Mouse (Mus musculus): ENCODE data around the gene Aprt. TPM values are rescaled to one million over a fixed set of nuclear protein-coding genes. Genes with fewer than 3 reads are reported as not detected.

The Aprt gene
- total RNA-seq (2015) (258 and 268 TPM in 2 replicates), total RNA-seq (2017) (117 and 152 TPM in 2 replicates)

DNA sequence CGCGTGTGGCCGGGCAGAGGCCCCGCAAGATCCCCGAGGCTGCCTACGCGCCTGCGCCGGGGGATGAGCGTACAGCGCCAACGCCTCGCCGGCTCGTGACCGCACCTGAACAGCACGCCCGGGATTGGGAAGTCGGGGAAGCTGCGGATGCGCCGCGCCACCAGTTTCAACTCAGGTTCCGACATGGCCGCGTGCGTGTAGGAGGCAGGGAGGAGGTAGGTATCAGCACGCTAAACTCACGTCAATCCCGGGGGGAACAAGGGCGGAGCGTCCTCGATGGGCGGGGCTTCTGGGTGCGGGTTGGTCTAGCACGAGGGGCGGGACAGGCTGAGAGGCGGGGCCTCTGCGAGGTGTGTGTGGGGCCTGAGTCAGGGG lies at the start of gene Aprt:
Gene Aprt (minus strand): TSS at position 262 of the 375 bp plus-strand sequence.
- peak; percentile 96 for ATAC-seq (replicated peaks; ENCODE audit: poor library complexity)

DNA sequence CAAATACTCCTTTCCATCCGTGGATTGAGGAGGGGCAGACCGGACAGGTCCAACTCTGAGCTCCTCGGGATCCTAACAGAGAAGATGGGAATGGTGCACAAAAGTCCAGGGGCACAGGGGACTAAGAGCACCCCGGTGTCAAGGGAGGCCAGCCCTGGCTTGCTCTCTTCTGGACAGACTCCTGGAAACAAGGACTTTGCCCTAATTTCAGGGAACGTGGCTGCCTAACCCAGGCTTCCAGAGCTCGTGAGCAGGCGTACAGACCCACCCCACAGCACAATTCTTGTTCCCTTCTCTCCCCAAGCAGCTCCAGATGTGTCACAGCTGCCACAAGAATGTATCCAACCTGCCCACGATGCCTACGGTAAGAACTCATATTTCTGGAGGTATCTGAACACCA lies 49.1 kb upstream of the Aprt start:
- ATAC-seq (replicated peaks; ENCODE audit: poor library complexity), result no peak

DNA sequence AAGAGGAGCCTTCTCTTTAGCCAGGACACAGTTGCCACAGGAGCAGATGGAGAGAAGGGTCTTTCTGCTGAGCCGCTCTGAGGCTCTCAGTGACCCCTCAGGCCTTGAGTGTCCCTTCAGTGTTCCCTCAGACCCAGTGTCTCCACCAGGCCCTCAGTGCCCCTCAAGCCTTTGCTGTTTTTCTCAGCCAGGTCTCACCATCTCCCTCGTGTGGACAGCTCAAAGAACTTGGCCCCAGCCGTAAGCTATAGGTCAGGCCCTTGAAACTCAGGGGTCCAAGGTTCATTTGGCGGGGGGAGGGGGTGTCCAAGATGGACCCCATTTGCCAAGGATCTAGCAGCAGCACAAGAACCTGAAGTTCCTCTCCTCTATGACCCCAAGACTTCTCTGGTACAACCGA lies 47.9 kb upstream of the Aprt start:
- ATAC-seq (replicated peaks; ENCODE audit: poor library complexity), result no peak

DNA sequence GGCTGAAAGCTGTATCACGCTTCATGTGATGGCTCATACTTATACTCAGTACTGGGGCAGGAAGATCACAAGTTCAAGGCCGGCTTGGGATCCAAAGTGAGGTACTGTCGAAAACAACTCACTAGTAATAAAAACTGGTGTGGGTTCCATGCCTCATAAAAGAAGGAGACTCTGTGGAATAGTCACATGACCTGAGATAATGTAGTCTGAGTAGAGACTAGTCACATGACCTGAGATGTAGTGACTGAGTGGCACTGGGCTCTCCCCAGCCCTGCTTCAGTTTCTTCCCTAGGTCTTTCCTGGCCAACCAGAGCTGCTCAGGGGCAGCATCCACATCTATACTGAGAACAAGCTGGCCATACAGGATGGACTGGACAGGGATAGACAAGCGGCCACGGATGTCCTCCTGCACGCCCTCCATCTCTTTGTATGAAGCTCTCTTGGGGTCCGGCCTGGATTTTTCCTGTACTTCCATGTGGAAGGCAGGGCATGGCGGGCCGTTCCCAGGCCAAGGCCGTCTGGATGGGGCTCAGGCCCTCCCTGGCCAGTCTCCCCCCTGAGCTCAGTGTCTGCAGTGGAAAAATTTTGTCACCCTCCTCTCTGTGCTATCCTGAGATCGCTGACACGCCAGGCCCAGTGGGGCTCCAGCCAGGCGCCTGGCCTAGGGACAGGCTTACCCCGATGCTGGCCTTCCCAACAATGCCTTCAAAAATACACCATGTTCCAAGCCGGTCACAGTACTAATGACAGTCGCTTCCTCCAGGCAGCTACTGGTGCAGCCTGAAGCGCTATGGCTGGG lies 47.3 kb upstream of the Aprt start:
- no peak for ATAC-seq (replicated peaks; ENCODE audit: poor library complexity)

DNA sequence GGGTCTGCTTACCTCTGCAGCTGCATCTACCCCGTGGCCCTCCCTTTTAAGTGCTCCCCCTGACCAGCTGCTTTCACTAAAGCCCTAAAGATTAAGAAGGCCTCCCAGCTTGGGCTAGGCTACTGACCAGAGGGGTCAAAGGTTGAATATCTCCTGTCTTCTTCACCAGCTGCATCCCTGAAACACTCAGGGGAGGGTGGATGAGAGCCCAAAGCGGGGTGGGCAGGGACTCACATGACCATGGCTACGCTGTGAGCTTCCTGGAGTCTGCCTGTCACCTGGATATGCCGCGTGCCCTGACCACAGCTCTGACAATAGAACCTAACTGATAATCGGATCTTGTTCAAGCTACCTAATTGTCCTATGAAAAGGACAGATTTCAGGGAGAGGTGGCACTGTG lies 46.0 kb upstream of the Aprt start, which contains the start of gene Pabpn1l:
Gene Pabpn1l (minus strand): TSS at position 13 of the 400 bp plus-strand sequence.
- ATAC-seq (replicated peaks; ENCODE audit: poor library complexity), result no peak

DNA sequence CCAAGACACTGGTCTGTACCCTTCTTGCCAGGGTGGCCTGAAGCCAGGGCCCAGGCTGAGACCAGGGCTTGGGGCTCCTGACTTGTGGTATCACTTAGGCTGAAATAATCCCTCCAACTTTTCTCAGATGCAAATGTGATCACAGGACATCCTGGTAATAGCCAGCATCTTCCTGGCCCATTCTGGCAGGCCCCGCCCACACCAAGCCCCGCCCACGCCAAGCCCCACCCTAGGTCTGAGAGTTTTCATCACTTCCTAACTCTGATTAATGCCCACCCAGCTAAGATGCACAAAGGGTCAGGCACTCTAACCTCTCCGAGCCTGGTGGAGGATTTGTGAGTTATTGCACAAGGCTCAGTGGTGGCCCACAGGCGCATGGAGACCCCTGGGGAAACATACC lies 43.7 kb upstream of the Aprt start:
- no peak for ATAC-seq (replicated peaks; ENCODE audit: poor library complexity)

DNA sequence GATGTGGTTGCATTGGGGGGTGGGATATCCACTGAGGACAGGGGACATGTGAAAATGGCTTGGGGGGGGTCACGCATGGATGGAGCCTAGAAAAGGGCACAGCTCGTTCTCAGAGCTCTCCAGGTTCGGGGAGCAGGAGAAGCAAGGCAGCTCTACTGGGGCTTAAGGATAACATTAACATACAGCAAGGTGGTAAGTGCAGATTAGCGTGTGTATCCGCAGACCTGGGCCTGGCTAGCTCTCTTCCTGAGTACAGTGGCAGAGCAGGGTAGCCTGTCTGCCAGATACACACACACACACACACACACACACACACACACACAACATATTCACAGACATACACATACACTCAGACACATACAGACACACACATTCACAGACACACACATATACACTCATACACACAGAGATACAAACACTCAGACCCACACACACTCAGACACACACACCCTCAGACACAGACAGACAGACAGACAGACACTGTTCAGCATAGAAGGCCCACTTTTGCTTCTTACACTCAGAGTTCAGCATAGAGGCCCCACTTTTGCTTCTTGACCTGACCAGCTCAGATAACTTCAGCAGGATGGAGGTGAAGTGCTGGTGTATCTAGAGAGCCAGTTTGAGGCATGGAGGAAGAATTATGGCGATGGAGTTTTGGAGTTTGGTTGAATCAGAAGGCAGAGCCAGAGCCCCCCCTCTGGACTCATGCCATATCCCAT lies 42.1 kb upstream of the Aprt start:
- ATAC-seq (replicated peaks; ENCODE audit: poor library complexity), result peak; percentile 85

DNA sequence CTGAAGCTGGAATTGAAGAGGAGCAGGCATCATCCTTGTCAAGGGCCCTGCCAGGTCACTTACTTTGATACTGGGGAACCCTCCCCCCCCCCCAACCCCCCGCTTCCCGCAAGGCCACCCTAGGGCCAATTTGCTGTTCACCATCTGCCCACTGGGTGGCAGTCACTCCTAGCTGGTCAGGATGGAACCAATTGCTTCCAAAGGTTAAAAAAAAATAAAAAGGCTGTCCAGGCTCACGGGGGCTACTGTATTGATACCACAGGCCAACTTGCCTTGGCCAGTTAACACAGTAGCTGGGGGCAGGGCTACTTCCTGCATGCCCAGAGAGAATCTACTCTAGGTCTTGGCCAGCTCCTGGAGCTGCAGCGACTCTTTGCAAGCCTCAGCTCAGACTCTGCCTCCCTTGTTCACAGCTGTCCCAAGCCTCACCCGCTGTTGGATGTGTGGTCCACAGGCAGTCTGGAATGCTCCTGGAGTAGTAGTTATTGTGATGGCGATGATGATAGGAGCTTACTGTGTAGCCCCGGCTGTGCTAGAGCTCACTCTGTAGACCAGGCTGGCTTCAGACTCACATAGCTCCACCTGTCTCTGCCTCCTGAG lies 41.3 kb upstream of the Aprt start:
- peak; percentile 68 for ATAC-seq (replicated peaks; ENCODE audit: poor library complexity)

DNA sequence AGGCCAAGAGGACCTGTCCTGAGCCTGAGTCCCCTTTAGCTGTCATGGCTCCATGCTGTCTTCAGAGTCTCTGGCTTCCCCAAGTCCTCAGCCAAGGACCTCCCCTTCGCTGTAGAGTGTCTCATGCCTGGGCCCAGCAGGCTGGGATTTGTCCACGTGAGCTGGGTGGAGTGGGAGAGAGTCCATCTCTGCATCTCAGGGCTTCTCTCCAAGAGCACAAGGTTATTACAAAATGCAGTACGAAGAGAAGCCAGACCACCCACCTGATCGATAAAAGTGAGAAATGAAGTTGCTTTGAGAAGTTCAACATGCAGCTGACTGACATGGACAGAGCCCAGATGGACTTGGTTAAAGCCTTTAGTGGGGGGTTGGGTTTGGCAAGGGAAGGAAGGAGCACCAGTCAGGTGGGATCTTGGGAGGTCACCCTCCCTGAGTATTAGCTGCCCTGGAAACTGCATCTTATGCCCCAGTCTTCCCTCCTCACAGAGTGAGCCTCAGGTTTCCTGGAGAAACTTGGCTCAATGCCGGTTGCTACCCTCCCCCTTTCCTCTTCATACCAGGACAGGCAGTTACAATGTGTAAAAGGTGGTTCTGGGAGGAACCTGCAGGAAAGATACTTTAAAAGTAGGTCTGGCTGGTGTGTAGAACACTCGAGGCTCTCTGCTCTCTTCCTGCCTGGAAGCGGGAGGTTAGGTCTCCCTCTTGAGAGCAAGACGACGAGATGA lies 39.6 kb upstream of the Aprt start:
- no peak for ATAC-seq (replicated peaks; ENCODE audit: poor library complexity)

DNA sequence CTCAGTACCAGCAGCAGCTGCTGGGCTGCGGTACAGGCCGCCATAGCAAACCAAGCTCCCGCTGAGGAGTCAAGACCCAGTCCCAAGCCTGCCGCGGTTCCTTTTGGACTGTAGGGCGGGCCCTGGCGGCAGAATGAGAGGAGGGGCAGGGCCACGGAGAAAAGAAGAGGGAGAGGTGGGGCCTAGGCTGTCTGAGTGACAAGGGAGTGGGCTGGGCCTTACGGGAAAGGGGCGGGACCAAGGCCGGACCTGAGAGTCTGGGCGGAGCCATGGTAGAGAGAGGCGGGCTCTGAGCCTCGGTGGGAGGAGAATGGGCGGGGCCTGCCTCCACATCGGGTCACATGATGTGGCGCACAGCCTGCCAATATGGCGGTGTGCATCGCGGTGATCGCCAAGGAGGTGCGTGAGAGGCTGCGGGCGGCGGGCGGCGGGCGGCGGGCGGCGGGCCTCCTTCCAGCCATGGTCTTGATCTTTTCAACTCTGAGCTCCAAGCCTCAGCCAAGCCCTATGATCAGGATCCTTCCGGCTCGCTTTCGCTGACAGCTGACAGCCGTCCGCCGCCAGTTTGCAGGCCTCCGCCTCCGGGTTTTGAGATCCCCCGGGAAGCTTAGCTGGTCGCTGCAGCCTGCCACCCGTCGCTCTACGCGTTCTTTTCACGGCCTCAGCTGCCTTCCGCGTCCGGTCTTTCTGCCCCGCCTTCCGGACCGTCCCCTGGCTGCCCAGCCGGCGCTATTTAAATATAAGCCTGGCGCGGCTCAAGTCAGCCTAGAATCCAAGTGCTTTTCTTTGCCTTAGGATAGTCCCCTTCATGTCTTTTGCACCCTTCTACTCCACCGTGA lies 34.8 kb upstream of the Aprt start, which contains the start of the genes Galns and Trappc2l:
Gene Galns (minus strand): TSS at position 169 of the 839 bp plus-strand sequence.
Gene Trappc2l (plus strand): TSS at position 346 of the 839 bp plus-strand sequence.
- ATAC-seq (replicated peaks; ENCODE audit: poor library complexity), result peak; percentile 98

DNA sequence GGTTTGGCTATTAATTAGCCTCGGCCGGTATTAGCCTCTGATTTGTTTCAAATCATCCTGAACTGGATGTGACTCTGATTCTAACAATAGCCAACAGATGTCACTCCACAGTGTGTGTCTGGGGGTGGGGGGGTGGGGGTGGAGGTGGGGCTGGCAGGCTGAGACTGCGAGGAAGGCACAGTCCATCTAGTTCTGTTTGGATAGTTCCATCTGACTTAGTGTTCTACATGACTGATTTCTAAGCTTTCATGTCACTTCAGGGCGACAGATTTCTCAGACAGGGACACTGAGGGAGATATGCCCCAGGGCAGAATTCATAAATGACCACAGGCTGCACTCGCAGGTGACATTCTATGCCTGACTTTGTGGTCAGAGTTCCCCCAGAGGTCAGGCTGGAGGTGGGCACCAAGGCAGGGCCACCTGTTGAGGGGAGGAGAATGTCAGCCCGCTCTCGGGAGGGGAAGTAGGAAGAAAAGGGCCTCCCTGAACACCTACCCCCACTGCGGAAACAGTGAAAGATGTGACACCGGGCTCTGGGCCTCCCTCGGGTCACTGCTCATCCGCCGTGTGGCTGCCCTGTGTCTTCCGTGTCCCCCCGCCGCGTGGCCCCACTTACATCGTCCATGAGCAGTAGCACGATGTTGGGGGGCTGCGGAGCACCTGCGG lies 34.0 kb upstream of the Aprt start:
- ATAC-seq (replicated peaks; ENCODE audit: poor library complexity), result peak; percentile 30

DNA sequence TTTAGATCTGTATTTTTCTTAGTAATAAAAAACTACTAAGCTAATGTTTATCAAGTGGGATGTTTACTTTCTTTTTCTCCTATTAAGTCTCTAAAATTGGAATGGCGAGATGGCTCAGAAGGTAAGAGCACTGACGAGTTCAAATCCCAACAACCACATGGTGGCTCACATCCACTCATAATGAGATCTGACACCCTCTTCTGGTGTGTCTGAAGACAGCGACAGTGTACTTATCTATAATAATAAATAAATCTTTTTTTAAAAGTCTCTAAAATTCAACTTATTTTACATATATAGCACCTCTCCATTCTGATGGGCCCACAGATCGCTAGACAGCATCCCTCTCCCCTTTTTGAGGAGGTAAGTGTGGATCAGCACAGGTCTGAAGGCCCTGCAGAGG lies 33.5 kb upstream of the Aprt start:
- ATAC-seq (replicated peaks; ENCODE audit: poor library complexity), result no peak

DNA sequence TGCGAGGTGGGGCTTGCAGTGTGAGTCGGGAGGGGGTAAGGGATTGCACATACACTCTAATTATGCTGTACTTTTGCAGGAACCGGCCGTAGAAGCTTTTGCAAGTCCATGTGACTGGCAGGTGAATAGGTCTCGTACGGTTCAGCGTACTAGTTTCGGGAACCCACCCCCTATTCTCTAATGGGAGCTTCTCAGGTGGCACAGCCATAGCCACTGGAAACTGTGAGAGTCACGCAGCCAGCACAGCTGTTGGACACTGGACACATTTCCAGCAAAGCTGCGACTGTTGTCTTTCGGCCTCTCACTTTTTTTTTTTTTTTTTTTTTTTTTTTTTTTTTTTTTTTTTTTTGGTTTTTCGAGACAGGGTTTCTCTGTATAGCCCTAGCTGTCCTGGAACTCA lies 30.1 kb upstream of the Aprt start:
- ATAC-seq (replicated peaks; ENCODE audit: poor library complexity), result no peak

DNA sequence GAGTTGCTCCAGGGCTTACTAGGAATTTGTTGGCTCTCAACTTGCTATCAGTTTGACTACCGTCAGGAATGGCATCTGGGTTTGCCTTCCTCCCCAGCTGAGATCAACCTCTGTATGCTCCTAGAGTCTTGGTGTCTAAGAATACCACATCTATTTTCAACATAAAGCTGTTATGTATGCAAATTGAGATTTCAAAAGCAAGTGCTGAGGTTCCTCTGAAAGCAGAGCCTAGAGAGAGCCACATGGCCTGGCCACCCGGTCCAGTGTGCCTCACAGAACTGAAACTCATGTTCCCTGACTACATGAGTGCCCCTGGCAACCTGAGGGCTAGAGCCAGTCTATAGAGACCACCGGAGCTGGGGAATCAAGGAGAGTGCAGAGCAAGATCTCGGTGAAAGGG lies 28.7 kb upstream of the Aprt start:
- ATAC-seq (replicated peaks; ENCODE audit: poor library complexity), result no peak; the same call in 1 of the 2 replicates

DNA sequence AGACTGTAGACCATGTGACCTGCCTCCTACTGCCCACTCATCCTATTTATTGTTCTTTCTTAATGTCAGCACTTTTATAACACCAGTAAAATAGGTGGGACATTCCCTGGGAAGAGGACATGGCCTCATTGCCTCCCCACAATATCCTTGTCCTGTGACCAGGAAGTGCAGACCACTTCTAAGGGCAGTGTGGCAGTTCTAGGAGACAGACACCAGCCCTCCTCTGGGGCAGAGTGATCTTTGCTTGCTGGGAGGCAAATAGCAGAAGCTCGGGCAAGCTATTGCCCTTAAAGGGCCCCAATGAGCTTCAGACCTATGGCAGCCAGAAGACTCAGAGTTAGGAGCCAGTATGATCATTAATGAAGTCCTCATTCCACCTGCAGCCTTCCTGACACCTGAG lies 27.9 kb upstream of the Aprt start:
- no peak for ATAC-seq (replicated peaks; ENCODE audit: poor library complexity)

DNA sequence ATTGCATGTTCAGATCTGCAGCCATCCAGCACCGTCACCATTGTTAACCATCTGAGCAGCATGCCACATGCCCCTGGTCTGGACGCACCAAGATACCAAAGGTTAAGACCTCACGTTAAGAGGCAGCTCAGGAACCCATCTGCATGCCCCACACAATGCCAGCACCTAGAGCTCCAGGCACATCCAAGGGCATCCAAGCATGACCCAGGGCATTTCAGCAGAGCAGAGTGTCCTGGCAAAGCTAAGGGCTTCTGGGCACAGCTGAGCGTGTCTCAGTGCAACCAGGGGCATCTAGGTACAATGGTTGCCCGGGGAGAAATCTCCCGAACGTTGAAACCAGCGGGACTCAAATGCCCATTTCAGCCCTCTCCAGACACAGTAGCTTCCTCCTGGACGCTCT lies 24.0 kb upstream of the Aprt start:
- ATAC-seq (replicated peaks; ENCODE audit: poor library complexity), result no peak

DNA sequence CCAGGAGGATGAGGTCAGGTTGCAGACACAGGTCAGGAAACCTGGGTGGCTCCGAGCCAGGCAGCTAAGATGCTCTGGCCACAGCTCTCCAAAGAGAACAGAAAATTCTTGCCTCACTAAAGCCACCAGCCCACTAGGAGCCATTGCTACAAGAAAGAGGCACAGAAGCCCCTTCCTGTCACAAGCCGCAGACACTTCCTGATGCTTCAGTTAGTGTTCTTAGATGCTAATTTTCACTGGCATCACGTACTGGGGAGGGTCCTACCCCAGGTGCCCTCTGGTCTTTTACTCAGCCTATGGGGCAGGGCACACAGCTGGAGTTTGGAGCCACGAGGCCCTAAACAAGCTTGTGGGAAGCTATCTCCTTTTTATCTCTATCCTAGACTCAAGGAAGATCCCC lies 19.3 kb upstream of the Aprt start:
- ATAC-seq (replicated peaks; ENCODE audit: poor library complexity), result peak; percentile 20; the same call in 1 of the 2 replicates

DNA sequence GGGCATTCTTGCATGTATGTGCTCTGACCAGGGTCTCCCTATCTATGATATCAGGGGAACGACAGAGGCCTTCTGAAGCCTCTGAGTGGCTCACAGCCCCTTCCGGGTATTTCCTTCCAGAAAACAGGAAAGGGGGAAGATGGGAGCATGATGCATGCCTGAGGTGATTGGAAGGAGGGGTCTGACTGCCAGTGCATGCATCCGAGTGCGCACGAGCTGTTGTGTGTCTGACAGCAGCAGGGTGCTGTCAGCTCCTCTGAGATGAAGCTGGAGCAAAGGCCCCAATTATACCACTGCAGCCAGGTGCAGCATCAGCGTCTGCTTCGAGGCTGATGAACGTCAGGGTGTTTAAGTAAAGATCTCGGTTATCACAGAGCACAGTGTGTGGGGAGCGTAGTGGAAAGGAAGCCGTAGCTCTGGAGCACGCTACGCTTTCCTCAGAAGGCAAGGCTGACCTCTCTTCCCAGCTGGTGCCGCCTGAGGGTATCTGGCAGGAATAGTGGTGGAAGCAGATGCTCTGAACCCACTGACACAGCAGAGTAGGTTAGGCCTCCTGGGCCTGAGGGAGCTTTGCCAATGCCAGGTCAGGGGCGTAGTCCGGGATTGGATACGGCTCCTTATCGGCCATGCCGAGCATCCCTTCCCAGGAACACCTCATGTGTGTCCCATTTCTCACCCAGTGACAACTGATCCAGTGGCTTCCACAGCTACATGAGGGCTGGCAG lies 17.2 kb upstream of the Aprt start:
- ATAC-seq (replicated peaks; ENCODE audit: poor library complexity), result no peak

DNA sequence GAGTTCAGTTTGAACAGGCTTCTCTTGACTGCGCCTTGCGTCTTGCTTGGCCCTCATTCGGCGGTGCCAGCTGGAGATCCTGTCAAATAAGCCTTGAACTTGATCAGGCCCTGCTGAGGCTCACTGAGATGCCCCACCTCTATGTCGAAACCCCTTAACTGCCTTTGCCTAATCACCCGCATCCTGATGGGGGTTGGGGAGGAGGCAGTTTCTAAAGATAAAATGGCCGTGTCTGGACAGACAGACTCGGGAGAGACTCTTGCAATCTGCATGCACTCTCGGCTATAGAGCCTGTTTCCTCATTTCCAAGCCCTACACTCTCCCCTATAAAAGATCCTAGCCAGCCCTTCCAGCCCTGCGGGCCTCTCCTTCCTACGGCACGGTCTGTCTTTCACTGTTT lies 16.5 kb upstream of the Aprt start:
- ATAC-seq (replicated peaks; ENCODE audit: poor library complexity), result peak; percentile 77
